Mouse (Mus musculus) MEL (cell line): ENCODE measurements around the gene Sh3pxd2b.

Experiments
- CTCF ChIP-seq, 3 experiments: IDR thresholded peaks in 2 of 3; conservative IDR thresholded peaks in 1 of 3; 2 replicates each; pipeline ENCODE4 v1.5.1; 2011 to 2012; ENCODE audit warnings: low read length in 3 of 3, low read depth in 2 of 3, mild to moderate bottlenecking in 2 of 3, improper control_type of control experiment in 1 of 3, inconsistent platforms in 1 of 3, mixed read lengths in 1 of 3, moderate library complexity in 1 of 3; ENCODE audit not compliant: control insufficient read depth in 1 of 3, insufficient read depth in 1 of 3, poor library complexity in 1 of 3, severe bottlenecking in 1 of 3
- E2F4 ChIP-seq: IDR thresholded peaks from 2 replicates; pipeline ENCODE4 v1.6.1; 2011; ENCODE audit warnings: low read depth, low read length, improper control_type of control experiment, borderline replicate concordance
- ETS1 ChIP-seq: IDR thresholded peaks from 2 replicates; pipeline ENCODE4 v1.6.1; 2012; ENCODE audit warnings: low read depth, mild to moderate bottlenecking, inconsistent platforms, low read length, improper control_type of control experiment, moderate library complexity
- GABPA ChIP-seq: IDR thresholded peaks from 2 replicates; pipeline ENCODE4 v1.6.1; 2012; ENCODE audit warnings: low read depth, mild to moderate bottlenecking, inconsistent platforms, low read length, improper control_type of control experiment, moderate library complexity
- MAX ChIP-seq: IDR thresholded peaks from 2 replicates; pipeline ENCODE4 v1.6.1; 2011; ENCODE audit warnings: low read length, improper control_type of control experiment
- MEF2A ChIP-seq: IDR thresholded peaks from 2 replicates; pipeline ENCODE4 v1.6.1; 2014; ENCODE audit warnings: low read depth, mild to moderate bottlenecking, inconsistent platforms, low read length, improper control_type of control experiment; ENCODE audit not compliant: poor library complexity, insufficient replicate concordance, severe bottlenecking; ENCODE audit errors: extremely low read depth
- POLR2A ChIP-seq, 2 experiments: IDR thresholded peaks; 2 replicates each; pipeline ENCODE4 v1.6.1; 2011 to 2012; ENCODE audit warnings: low read length in 2 of 2, mild to moderate bottlenecking in 2 of 2, control low read depth in 1 of 2, improper control_type of control experiment in 1 of 2, low read depth in 1 of 2, moderate library complexity in 1 of 2; ENCODE audit not compliant: control insufficient read depth in 1 of 2, insufficient read depth in 1 of 2, poor library complexity in 1 of 2
- POLR2AphosphoS2 ChIP-seq: IDR thresholded peaks from 2 replicates; pipeline ENCODE4 v1.6.1; 2011; ENCODE audit warnings: low read length, improper control_type of control experiment
- TAL1 ChIP-seq: IDR thresholded peaks from 2 replicates; pipeline ENCODE4 v1.6.1; 2012; ENCODE audit warnings: mild to moderate bottlenecking, inconsistent platforms, low read length, moderate library complexity, mixed read lengths
- TCF12 ChIP-seq: IDR thresholded peaks from 2 replicates; pipeline ENCODE4 v1.6.1; 2014; ENCODE audit warnings: low read depth, mild to moderate bottlenecking, inconsistent platforms, low read length, improper control_type of control experiment, moderate library complexity
- USF1 ChIP-seq: IDR thresholded peaks from 2 replicates; pipeline ENCODE4 v1.6.1; 2014; ENCODE audit warnings: low read depth, mild to moderate bottlenecking, inconsistent platforms, low read length, improper control_type of control experiment, moderate library complexity
- USF2 ChIP-seq, 2 experiments: IDR thresholded peaks; 2 replicates each; pipeline ENCODE4 v1.6.1; 2011 to 2012; ENCODE audit warnings: improper control_type of control experiment in 2 of 2, low read length in 2 of 2, borderline replicate concordance in 1 of 2, inconsistent platforms in 1 of 2, low read depth in 1 of 2, mild to moderate bottlenecking in 1 of 2; ENCODE audit not compliant: insufficient read depth in 1 of 2
- ZKSCAN1 ChIP-seq: IDR thresholded peaks from 2 replicates; pipeline ENCODE4 v1.6.1; 2012; ENCODE audit warnings: low read depth, mild to moderate bottlenecking, inconsistent platforms, low read length, improper control_type of control experiment, moderate library complexity
- ZNF384 ChIP-seq: IDR thresholded peaks from 2 replicates; pipeline ENCODE4 v1.6.1; 2012; ENCODE audit warnings: low read depth, mild to moderate bottlenecking, inconsistent platforms, low read length, improper control_type of control experiment

DNA sequence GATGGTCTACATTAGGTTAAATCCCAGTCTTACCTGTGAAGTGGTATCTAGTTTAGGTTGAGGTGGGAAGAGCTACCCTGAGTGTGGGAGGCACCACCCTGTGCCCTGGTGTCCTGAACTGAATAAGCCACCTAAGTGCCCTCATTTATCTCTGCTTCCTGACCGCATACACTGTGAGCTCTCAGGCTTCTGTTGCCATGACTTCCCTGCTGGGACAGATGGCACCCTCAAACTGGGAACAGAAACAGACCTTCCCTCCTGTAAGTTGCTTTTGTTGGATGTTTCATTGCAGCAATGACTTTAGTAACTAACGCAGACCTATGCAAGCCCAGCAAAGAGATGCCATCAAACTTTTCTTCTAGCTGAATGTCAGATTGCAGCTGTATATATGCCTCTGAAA lies 14.4 kb upstream of the Sh3pxd2b start:
- TF ChIP-seq ETS1: no peak
- no peak for TF ChIP-seq MEF2A
- TF ChIP-seq TAL1: no peak
- TF ChIP-seq CTCF (IDR thresholded peaks at IDR 0.05 in 2 of 3, conservative IDR thresholded peaks at IDR 0.05 in 1 of 3; ENCODE audit: control insufficient read depth in 1 of 3, insufficient read depth in 1 of 3, low read depth in 2 of 3, low read length in 3 of 3, poor library complexity in 1 of 3, severe bottlenecking in 1 of 3): no peak
- no peak for TF ChIP-seq POLR2AphosphoS2
- no peak for TF ChIP-seq GABPA
- no peak for TF ChIP-seq TCF12
- no peak for TF ChIP-seq ZNF384
- no peak for TF ChIP-seq POLR2A (IDR thresholded peaks at IDR 0.05; ENCODE audit: control insufficient read depth in 1 of 2, insufficient read depth in 1 of 2, low read depth in 1 of 2, low read length in 2 of 2, poor library complexity in 1 of 2)
- TF ChIP-seq USF1: no peak
- TF ChIP-seq USF2 (IDR thresholded peaks at IDR 0.05; ENCODE audit: borderline replicate concordance in 1 of 2, insufficient read depth in 1 of 2, low read depth in 1 of 2, low read length in 2 of 2): no peak
- no peak for TF ChIP-seq MAX
- no peak for TF ChIP-seq E2F4
- no peak for TF ChIP-seq ZKSCAN1
